Mouse (Mus musculus) adrenal gland, postnatal 10 days (tissue): ENCODE data around the gene Sipa1l3. TPM values are rescaled to one million over a fixed set of nuclear protein-coding genes. Genes with fewer than 3 reads are reported as not detected.
A peak's percentile ranks its signal among the peaks of the same experiment; 100 is the strongest.

Experiments
- DNase-seq: peaks from one replicate; pipeline ENCODE4 v3.0.0; 2021; ENCODE audit warnings: mixed read lengths
- total RNA-seq, 2 experiments: library from RNA; stranded (reverse); gene quantifications; 2 replicates each; pipeline ENCODE4 v1.2.3; 2021

Sipa1l3 gene
- total RNA-seq, 2 experiments from 2014 or later, result 26.9 to 47.2 TPM

- no peak for DNase-seq
Measured at GRCm38 (mm10) chr7:29334156-29334555, 184.3 kb downstream of the Sipa1l3 start.

GRCm38 (mm10) chr7:29328984-29329383 lies 189.5 kb downstream of the Sipa1l3 start:
- DNase-seq, result no peak

- no peak for DNase-seq
Measured at GRCm38 (mm10) chr7:29327087-29327486, 191.4 kb downstream of the Sipa1l3 start.

- DNase-seq, result no peak
Measured at GRCm38 (mm10) chr7:29319337-29320307, 198.8 kb downstream of the Sipa1l3 start.

GRCm38 (mm10) chr7:29318115-29318911 lies 200.1 kb downstream of the Sipa1l3 start:
- no peak for DNase-seq

- no peak for DNase-seq
Measured at GRCm38 (mm10) chr7:29317558-29317957, 200.9 kb downstream of the Sipa1l3 start.

- peak; percentile 30 for DNase-seq
Measured at GRCm38 (mm10) chr7:29316976-29317375, 201.5 kb downstream of the Sipa1l3 start.

- no peak for DNase-seq
Measured at GRCm38 (mm10) chr7:29316137-29316734, 202.2 kb downstream of the Sipa1l3 start.

- DNase-seq, result no peak
Measured at GRCm38 (mm10) chr7:29314844-29315628, 203.4 kb downstream of the Sipa1l3 start.

GRCm38 (mm10) chr7:29313572-29314261 lies 204.7 kb downstream of the Sipa1l3 start:
- DNase-seq, result no peak

- no peak for DNase-seq
Measured at GRCm38 (mm10) chr7:29313051-29313450, 205.4 kb downstream of the Sipa1l3 start.

GRCm38 (mm10) chr7:29309749-29310148 lies 208.7 kb downstream of the Sipa1l3 start:
- DNase-seq, result no peak

- peak; percentile 60 for DNase-seq
Measured at GRCm38 (mm10) chr7:29309221-29309721, 209.2 kb downstream of the Sipa1l3 start.

GRCm38 (mm10) chr7:29307350-29308104 lies 210.9 kb downstream of the Sipa1l3 start:
- peak; percentile 96 for DNase-seq

- DNase-seq, result no peak
Measured at GRCm38 (mm10) chr7:29306619-29307018, 211.8 kb downstream of the Sipa1l3 start.

- no peak for DNase-seq
Measured at GRCm38 (mm10) chr7:29306108-29306507, 212.3 kb downstream of the Sipa1l3 start.

- DNase-seq, result no peak
Measured at GRCm38 (mm10) chr7:29305263-29305988, 213.0 kb downstream of the Sipa1l3 start.

GRCm38 (mm10) chr7:29304463-29305262 lies 213.8 kb downstream of the Sipa1l3 start:
- DNase-seq, result no peak
